Mouse (Mus musculus) liver, adult 2 months (tissue): Measurements from ENCODE around the gene Rufy3. TPM values are rescaled to one million over a fixed set of nuclear protein-coding genes. Genes with fewer than 3 reads are reported as not detected.

Experiments
- DNase-seq: peaks from one replicate; pipeline ENCODE4 v3.0.0-alpha.2; 2011; ENCODE audit warnings: low read depth, low spot score; ENCODE audit errors: extremely low read depth
- H3K27ac ChIP-seq: fragments of 200-500 bp; replicated peaks from 2 replicates; pipeline ENCODE4 v1.5.1; 2012; ENCODE audit warnings: low read depth, mild to moderate bottlenecking, control low read depth, inconsistent platforms, low read length; ENCODE audit not compliant: insufficient read depth
- H3K27me3 ChIP-seq: fragments of 200-500 bp; 2 replicates; pipeline ENCODE4 v1.6.1; 2012; ENCODE audit warnings: mild to moderate bottlenecking, moderate library complexity, low read length, inconsistent platforms; ENCODE audit not compliant: control insufficient read depth, insufficient read depth
- H3K36me3 ChIP-seq: fragments of 200-500 bp; 2 replicates; pipeline ENCODE4 v1.6.1; 2012; ENCODE audit warnings: low read length, inconsistent platforms; ENCODE audit not compliant: control insufficient read depth, insufficient read depth
- H3K4me1 ChIP-seq: fragments of 200-500 bp; 2 replicates; pipeline ENCODE4 v1.6.1; 2011; ENCODE audit warnings: low read length; ENCODE audit not compliant: control insufficient read depth, insufficient read depth
- H3K4me3 ChIP-seq: fragments of 200-500 bp; 2 replicates; pipeline ENCODE4 v1.5.1; 2011; ENCODE audit warnings: low read depth, mild to moderate bottlenecking, control low read depth, low read length, moderate library complexity; ENCODE audit not compliant: insufficient read depth
- H3K79me2 ChIP-seq: fragments of 200-500 bp; 2 replicates; pipeline ENCODE4 v1.6.1; 2012; ENCODE audit warnings: inconsistent platforms, mild to moderate bottlenecking, low read length, moderate library complexity; ENCODE audit not compliant: control insufficient read depth, insufficient read depth
- H3K9ac ChIP-seq: fragments of 200-500 bp; 2 replicates; pipeline ENCODE4 v1.6.1; 2012; ENCODE audit warnings: low read depth, mild to moderate bottlenecking, control low read depth, inconsistent platforms, low read length
- CTCF ChIP-seq: fragments of 200-500 bp; IDR thresholded peaks from 2 replicates; pipeline ENCODE4 v1.5.1; 2011; ENCODE audit warnings: low read depth, low read length, control low read depth
- POLR2A ChIP-seq: fragments of 200-500 bp; IDR thresholded peaks from 2 replicates; pipeline ENCODE4 v1.6.1; 2011; ENCODE audit warnings: low read length, control low read depth; ENCODE audit not compliant: insufficient read depth; ENCODE audit errors: extremely low read depth
- WGBS: fragments of 180-500 bp; shearing (Covaris S2); methylation state at CpG from one replicate; pipeline ENCODE4 v1.1.7; 2018; 5-methylcytosine and 5-hydroxymethylcytosine counted together
- polyA plus RNA-seq: library from polyadenylated mRNA; depleted of rRNA; stranded (reverse); fragments of >200 nt; gene quantifications from 2 replicates; pipeline ENCODE4 v1.2.3, GENCODE M21; 2012
- total RNA-seq: library from RNA; depleted of rRNA; stranded (reverse); fragments of >200 nt; gene quantifications from 2 replicates; pipeline ENCODE4 v1.2.3, GENCODE M21; 2014

The Rufy3 gene
- total and polyA plus RNA-seq, 2 experiments, result 9.7 to 31.6 TPM

DNA sequence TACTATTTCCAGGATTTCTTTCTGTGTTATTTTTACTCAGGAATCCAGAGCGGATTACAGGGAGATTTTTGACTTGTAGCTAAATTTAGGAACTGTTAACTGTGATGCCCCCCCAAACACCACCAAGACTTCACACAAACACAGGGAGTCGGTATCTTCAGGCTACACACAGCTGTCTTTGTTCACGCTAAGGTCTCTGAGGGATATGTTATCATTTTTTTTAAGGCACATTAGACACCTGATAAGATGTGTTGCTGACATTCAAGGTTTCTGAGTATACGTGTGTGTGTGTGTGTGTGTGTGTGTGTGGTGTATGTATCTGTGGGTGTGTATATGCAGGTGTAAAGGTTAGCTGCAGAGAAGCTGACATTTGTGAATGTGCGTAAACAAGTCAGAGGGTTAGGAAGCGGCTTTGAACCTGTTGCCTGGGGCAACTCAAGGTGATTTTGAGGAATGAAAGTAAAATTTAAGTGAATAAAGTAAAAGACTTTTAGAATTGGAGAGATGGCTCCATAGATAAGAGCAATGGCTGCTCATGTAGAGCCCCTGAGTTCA is 121.0 kb downstream of the Rufy3 start:
- peaks cover 7% of the 10 kb centered on the region for H3K4me1 ChIP-seq
- 74% methylated on average over 6 of the region's 6 CpGs for WGBS
- H3K79me2 ChIP-seq, result no peaks in the 10 kb centered on the region
- no peak overlapping the region for H3K9ac ChIP-seq
- no peaks in the 10 kb centered on the region for H3K27me3 ChIP-seq
- H3K36me3 ChIP-seq, result no peaks in the 10 kb centered on the region
- H3K27ac ChIP-seq, result no peak overlapping the region
- no peak for DNase-seq
- no peak for TF ChIP-seq POLR2A
- TF ChIP-seq CTCF, result no peak
- H3K4me3 ChIP-seq, result no peak overlapping the region

DNA sequence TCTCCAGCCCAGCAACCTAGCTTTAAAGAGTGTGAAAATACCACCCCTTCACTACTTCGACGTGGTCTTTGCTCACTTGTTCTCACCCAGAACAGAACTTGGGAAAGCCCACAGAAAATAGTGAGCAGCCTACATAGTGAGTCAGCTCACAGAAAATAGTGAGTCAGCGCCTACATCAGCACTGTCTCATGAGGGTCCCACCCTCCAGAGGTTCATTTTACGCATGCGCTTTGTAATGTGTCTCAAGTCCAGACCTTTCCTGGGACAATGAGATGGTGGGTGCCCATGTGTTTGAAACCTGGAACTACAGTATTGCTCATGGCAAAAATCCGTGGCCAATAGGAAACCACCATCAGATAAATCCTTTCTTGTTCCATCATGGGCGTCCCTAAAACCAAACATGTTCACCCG is 123.2 kb downstream of the Rufy3 start:
- H3K79me2 ChIP-seq, result no peaks in the 10 kb centered on the region
- no peak overlapping the region for H3K27ac ChIP-seq
- H3K27me3 ChIP-seq, result no peaks in the 10 kb centered on the region
- 80% methylated on average over 8 of the region's 8 CpGs for WGBS
- H3K36me3 ChIP-seq, result no peaks in the 10 kb centered on the region
- no peak overlapping the region for H3K4me3 ChIP-seq
- no peak for DNase-seq
- no peak overlapping the region for H3K9ac ChIP-seq
- H3K4me1 ChIP-seq, result peaks cover 11% of the 10 kb centered on the region
- TF ChIP-seq POLR2A, result no peak
- no peak for TF ChIP-seq CTCF

DNA sequence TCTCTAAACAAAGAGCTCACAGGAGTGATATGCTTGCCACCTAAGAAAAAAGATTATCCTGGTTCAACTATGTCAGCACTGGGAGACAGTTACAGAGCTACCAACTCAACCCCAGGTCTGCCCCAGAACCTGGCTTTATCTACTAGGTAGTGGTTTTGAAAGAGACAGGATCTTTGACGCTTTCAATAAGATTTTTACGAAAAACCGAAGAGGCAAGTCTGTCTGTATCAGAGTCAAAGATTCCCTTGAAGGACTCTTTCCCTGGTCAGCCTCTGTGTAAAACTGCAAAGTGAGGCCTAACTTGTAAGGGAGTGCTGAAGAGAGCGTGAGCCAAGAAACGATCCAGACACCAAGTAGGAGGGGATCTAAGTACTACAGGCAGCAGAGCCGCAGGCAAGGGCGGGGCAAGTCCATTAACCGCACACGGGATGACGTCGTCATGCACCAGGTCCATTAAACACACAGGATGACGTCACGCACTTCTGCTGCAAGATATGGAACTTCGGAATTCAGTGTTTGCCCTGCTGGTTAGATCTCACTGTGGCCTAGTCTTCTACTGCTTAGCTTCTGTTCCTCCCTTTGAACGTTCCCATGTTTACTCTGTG is 123.8 kb downstream of the Rufy3 start:
- H3K4me1 ChIP-seq, result peaks cover 11% of the 10 kb centered on the region
- no peak for DNase-seq
- TF ChIP-seq POLR2A (no peak), CTCF (no peak)
- no peak overlapping the region for H3K27ac ChIP-seq
- H3K36me3 ChIP-seq, result no peaks in the 10 kb centered on the region
- H3K27me3 ChIP-seq, result no peaks in the 10 kb centered on the region
- H3K79me2 ChIP-seq, result no peaks in the 10 kb centered on the region
- H3K4me3 ChIP-seq, result no peak overlapping the region
- WGBS, result 75% methylated on average over 15 of the region's 15 CpGs
- no peak overlapping the region for H3K9ac ChIP-seq

DNA sequence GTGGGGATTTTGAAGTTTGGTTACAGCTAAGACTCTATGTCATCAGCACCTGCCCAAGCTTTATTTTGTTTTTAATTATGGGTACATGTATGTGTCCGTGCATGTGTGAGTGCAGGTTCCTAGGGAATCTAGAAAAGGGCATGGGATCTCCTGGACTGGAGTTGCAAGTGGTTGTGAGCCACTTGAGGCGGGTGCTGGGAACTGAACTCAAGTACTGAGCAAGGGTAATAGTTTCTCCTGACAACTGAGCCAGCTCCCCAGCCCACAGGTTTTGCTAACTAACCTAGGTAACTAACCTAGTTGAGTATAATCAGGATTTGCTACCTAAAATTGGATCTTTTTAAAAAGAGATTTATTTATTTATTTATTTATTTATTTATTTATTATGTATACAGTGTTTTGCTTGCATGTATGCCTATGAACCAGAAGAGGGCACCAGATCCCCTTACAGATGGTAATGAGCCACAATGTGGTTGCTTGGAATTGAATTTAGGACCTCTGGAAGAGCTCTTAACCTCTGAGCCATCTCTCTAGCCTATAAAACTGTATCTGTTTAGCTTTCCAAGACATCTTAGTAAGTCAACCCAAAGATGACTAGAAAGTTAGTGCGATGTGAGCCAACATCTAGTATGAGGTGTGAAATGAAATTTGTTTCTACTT is 124.6 kb downstream of the Rufy3 start:
- H3K27me3 ChIP-seq, result no peaks in the 10 kb centered on the region
- H3K9ac ChIP-seq, result no peak overlapping the region
- TF ChIP-seq POLR2A (no peak), CTCF (peak; percentile 37)
- no peak overlapping the region for H3K4me3 ChIP-seq
- H3K4me1 ChIP-seq, result peaks cover 11% of the 10 kb centered on the region
- no peak overlapping the region for H3K27ac ChIP-seq
- WGBS, result 81% methylated on average over 3 of the region's 3 CpGs
- no peaks in the 10 kb centered on the region for H3K79me2 ChIP-seq
- no peaks in the 10 kb centered on the region for H3K36me3 ChIP-seq
- peak; percentile 81 for DNase-seq

DNA sequence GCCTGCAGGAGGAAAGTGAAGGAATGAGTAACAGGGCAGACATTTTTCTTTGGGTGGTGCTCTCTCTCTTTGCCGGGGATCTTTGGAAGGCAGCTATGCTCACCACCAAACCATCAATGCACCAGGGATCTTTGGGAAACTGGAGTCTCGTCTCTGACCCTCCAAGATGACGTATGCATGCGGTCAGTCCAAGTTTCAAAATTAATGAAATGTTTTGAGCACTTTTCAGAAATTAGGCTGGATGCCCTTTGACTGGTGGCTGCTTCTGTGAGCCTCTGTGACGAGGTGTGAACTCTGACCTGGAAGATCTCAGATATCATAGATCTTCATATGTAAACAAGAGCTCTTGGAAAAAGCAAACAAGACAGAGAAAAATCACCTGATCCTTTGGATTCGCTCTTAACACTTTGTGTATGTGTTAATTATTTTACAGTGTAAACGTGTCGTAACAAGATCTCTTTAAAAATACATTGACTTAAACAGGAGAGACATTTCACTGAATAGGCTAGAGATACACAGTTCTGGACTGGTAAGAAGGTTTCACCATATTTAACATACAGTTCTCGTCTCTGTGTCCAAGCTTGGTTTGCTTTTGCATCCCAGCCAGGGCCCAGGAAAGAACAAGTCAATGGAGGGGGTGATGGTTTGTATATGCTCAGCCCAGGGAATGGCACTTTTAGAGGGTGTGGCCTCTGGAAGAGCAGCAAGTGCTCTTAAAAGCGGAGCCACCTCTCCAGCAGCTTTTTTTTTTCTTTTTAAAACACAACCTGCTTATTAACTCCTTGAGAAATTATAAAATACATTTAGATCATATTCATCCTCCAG is 126.1 kb downstream of the Rufy3 start:
- TF ChIP-seq POLR2A, result no peak
- no peak for TF ChIP-seq CTCF
- peak; percentile 98 for DNase-seq
- Histone ChIP-seq H3K27me3 (no peaks in the 10 kb centered on the region), H3K4me1 (peaks cover 11% of the 10 kb centered on the region), H3K9ac (peak overlapping the region; percentile 49), H3K27ac (peak overlapping the region; percentile 98), H3K4me3 (no peak overlapping the region; the same call in none of the 2 replicates), H3K36me3 (no peaks in the 10 kb centered on the region), H3K79me2 (no peaks in the 10 kb centered on the region)
- 16% methylated on average over 10 of the region's 10 CpGs for WGBS
